Mouse (Mus musculus) midbrain, embryonic 15.5 days (tissue): ENCODE measurements at regions not wholly inside any gene's neighbourhood (a gene's known extent, or its start where the extent isn't known, plus 50 kb on each side); places are given as distances from the start of the nearest gene placed in this dataset.
"Not testable (repeated sequence)": the region's sequence is repeated elsewhere in the genome, so short reads cannot be mapped to it uniquely, and the experiment has no call there.

Experiments used
- ATAC-seq: fragments of 200-750 bp; cut with Nextera tagmentation; replicated peaks from 2 replicates; pipeline ENCODE4 v1.8.0; 2017; ENCODE audit warnings: moderate TSS enrichment
- H3K27ac ChIP-seq: fragments of 300-500 bp; sonication (generic); 2 replicates; pipeline ENCODE4 v1.5.1; 2015; ENCODE audit warnings: mild to moderate bottlenecking, inconsistent platforms
- H3K27me3 ChIP-seq: fragments of 300-500 bp; sonication (generic); replicated peaks from 2 replicates; pipeline ENCODE4 v1.6.1; 2015; ENCODE audit warnings: inconsistent platforms
- H3K36me3 ChIP-seq: fragments of 300-500 bp; sonication (generic); replicated peaks from 2 replicates; pipeline ENCODE4 v1.6.1; 2015; ENCODE audit warnings: inconsistent platforms
- H3K4me1 ChIP-seq: fragments of 300-500 bp; sonication (generic); 2 replicates; pipeline ENCODE4 v1.6.1; 2015; ENCODE audit warnings: inconsistent platforms
- H3K4me2 ChIP-seq: fragments of 300-500 bp; sonication (generic); 2 replicates; pipeline ENCODE4 v1.6.1; 2015; ENCODE audit warnings: inconsistent platforms, mild to moderate bottlenecking, moderate library complexity
- H3K4me3 ChIP-seq: fragments of 300-500 bp; sonication (generic); 2 replicates; pipeline ENCODE4 v1.5.1; 2015; ENCODE audit warnings: mild to moderate bottlenecking, inconsistent platforms
- H3K9ac ChIP-seq: fragments of 300-500 bp; sonication (generic); 2 replicates; pipeline ENCODE4 v1.6.1; 2015; ENCODE audit warnings: mild to moderate bottlenecking, inconsistent platforms
- H3K9me3 ChIP-seq: fragments of 300-500 bp; sonication (generic); 2 replicates; pipeline ENCODE4 v1.6.1; 2016; ENCODE audit warnings: inconsistent platforms
- WGBS: fragments of 180-500 bp; shearing (Covaris S2); methylation state at CpG from one replicate; pipeline ENCODE4 v1.1.7; 2015; ENCODE audit warnings: mixed read lengths; 5-methylcytosine and 5-hydroxymethylcytosine counted together

- H3K9ac ChIP-seq, result no peak overlapping the region
- H3K4me3 ChIP-seq, result no peak overlapping the region
- H3K36me3 ChIP-seq, result no peaks in the 10 kb centered on the region
- no peak overlapping the region for H3K27ac ChIP-seq
- ATAC-seq, result no peak
- H3K27me3 ChIP-seq, result no peaks in the 10 kb centered on the region
- H3K4me1 ChIP-seq, result no peaks in the 10 kb centered on the region
- no peak overlapping the region for H3K4me2 ChIP-seq
- H3K9me3 ChIP-seq, result no peaks in the 10 kb centered on the region
- 75% methylated on average over 7 of the region's 7 CpGs for WGBS
Measured at GRCm38 (mm10) chr4:105844675-105845466, 55.2 kb downstream of the Gm12728 start.

GRCm38 (mm10) chr4:105845998-105846989, 56.6 kb downstream of the Gm12728 start:
- not testable (repeated sequence) for H3K36me3 ChIP-seq, ATAC-seq, H3K4me2 ChIP-seq, H3K9me3 ChIP-seq, H3K4me3 ChIP-seq, H3K27me3 ChIP-seq, H3K27ac ChIP-seq, H3K9ac ChIP-seq, H3K4me1 ChIP-seq
- 92% methylated on average over 3 of the region's 3 CpGs for WGBS

GRCm38 (mm10) chr4:105853086-105853485, 63.4 kb downstream of the Gm12728 start:
- ATAC-seq, result no peak
- Histone ChIP-seq H3K27ac (no peak overlapping the region), H3K9me3 (no peaks in the 10 kb centered on the region), H3K4me2 (no peak overlapping the region), H3K27me3 (no peaks in the 10 kb centered on the region), H3K4me1 (no peaks in the 10 kb centered on the region), H3K4me3 (no peak overlapping the region), H3K9ac (no peak overlapping the region), H3K36me3 (no peaks in the 10 kb centered on the region)
- WGBS, result 94% methylated on average over 6 of the region's 6 CpGs

- Histone ChIP-seq H3K9ac (no peak overlapping the region), H3K9me3 (no peaks in the 10 kb centered on the region), H3K27me3 (no peaks in the 10 kb centered on the region), H3K36me3 (no peaks in the 10 kb centered on the region), H3K4me1 (no peaks in the 10 kb centered on the region), H3K27ac (no peak overlapping the region), H3K4me3 (no peak overlapping the region), H3K4me2 (no peak overlapping the region)
- 82% methylated on average over 15 of the region's 15 CpGs for WGBS
- no peak for ATAC-seq
Measured at GRCm38 (mm10) chr4:105859052-105859864, 69.6 kb downstream of the Gm12728 start.

- no peak for ATAC-seq
- no peak overlapping the region for H3K4me3 ChIP-seq
Measured at GRCm38 (mm10) chr4:105860930-105861653, 71.4 kb downstream of the Gm12728 start.

GRCm38 (mm10) chr4:105861654-105862037, 72.0 kb downstream of the Gm12728 start:
- Histone ChIP-seq H3K36me3 (no peaks in the 10 kb centered on the region), H3K27me3 (no peaks in the 10 kb centered on the region), H3K4me1 (no peaks in the 10 kb centered on the region), H3K27ac (no peak overlapping the region), H3K4me2 (no peak overlapping the region), H3K9ac (no peak overlapping the region), H3K9me3 (no peaks in the 10 kb centered on the region), H3K4me3 (no peak overlapping the region)
- no peak for ATAC-seq

More at GRCm38 (mm10) chr4:105860930-105861653, 71.4 kb downstream of the Gm12728 start:
- H3K27ac ChIP-seq, result no peak overlapping the region
- no peaks in the 10 kb centered on the region for H3K9me3 ChIP-seq
- no peaks in the 10 kb centered on the region for H3K36me3 ChIP-seq
- H3K4me2 ChIP-seq, result no peak overlapping the region
- H3K9ac ChIP-seq, result no peak overlapping the region
- H3K27me3 ChIP-seq, result no peaks in the 10 kb centered on the region
- no peaks in the 10 kb centered on the region for H3K4me1 ChIP-seq
- 78% methylated on average over 11 of the region's 11 CpGs for WGBS

- no peak overlapping the region for H3K4me3 ChIP-seq
- 80% methylated on average over 3 of the region's 3 CpGs for WGBS
- no peak overlapping the region for H3K9ac ChIP-seq
- H3K4me2 ChIP-seq, result no peak overlapping the region
- H3K36me3 ChIP-seq, result no peaks in the 10 kb centered on the region
- no peaks in the 10 kb centered on the region for H3K4me1 ChIP-seq
- H3K27me3 ChIP-seq, result no peaks in the 10 kb centered on the region
- H3K27ac ChIP-seq, result no peak overlapping the region
- no peak for ATAC-seq
- no peaks in the 10 kb centered on the region for H3K9me3 ChIP-seq
Measured at GRCm38 (mm10) chr4:105870512-105870911, 80.8 kb downstream of the Gm12728 start.

- Histone ChIP-seq H3K9ac (no peak overlapping the region), H3K27ac (no peak overlapping the region), H3K4me1 (no peaks in the 10 kb centered on the region), H3K27me3 (no peaks in the 10 kb centered on the region), H3K36me3 (no peaks in the 10 kb centered on the region), H3K4me3 (no peak overlapping the region), H3K9me3 (no peaks in the 10 kb centered on the region), H3K4me2 (no peak overlapping the region)
- no peak for ATAC-seq
- 88% methylated on average over 5 of the region's 5 CpGs for WGBS
Measured at GRCm38 (mm10) chr4:105877246-105877645, 87.6 kb downstream of the Gm12728 start.

GRCm38 (mm10) chr4:105879891-105880290, 90.2 kb downstream of the Gm12728 start:
- Histone ChIP-seq H3K4me3 (no peak overlapping the region), H3K4me2 (no peak overlapping the region), H3K9me3 (no peaks in the 10 kb centered on the region), H3K36me3 (no peaks in the 10 kb centered on the region), H3K4me1 (no peaks in the 10 kb centered on the region), H3K9ac (no peak overlapping the region), H3K27ac (no peak overlapping the region), H3K27me3 (no peaks in the 10 kb centered on the region)
- WGBS, result 91% methylated on average over 3 of the region's 3 CpGs
- no peak for ATAC-seq

GRCm38 (mm10) chr4:105884791-105885190, 95.1 kb downstream of the Gm12728 start:
- H3K27me3 ChIP-seq, result no peaks in the 10 kb centered on the region
- H3K9me3 ChIP-seq, result no peaks in the 10 kb centered on the region
- no peaks in the 10 kb centered on the region for H3K36me3 ChIP-seq
- no peak overlapping the region for H3K4me3 ChIP-seq
- H3K9ac ChIP-seq, result no peak overlapping the region
- WGBS, result 34% methylated on average over 3 of the region's 3 CpGs
- no peak overlapping the region for H3K4me2 ChIP-seq
- ATAC-seq, result no peak
- no peak overlapping the region for H3K27ac ChIP-seq
- H3K4me1 ChIP-seq, result no peaks in the 10 kb centered on the region

GRCm38 (mm10) chr4:105891438-105891837, 101.8 kb downstream of the Gm12728 start:
- Histone ChIP-seq H3K27ac (no peak overlapping the region), H3K4me2 (no peak overlapping the region), H3K27me3 (no peaks in the 10 kb centered on the region), H3K4me1 (no peaks in the 10 kb centered on the region), H3K4me3 (no peak overlapping the region), H3K9ac (no peak overlapping the region), H3K9me3 (no peaks in the 10 kb centered on the region), H3K36me3 (no peaks in the 10 kb centered on the region)
- ATAC-seq, result no peak
- WGBS, result 90% methylated on average over 4 of the region's 4 CpGs
